Mouse (Mus musculus): ENCODE measurements around the gene Arg2. TPM values are rescaled to one million over a fixed set of nuclear protein-coding genes. Genes with fewer than 3 reads are reported as not detected.
A peak's percentile ranks its signal among the peaks of the same experiment; 100 is the strongest.

Arg2 gene
- polyA plus RNA-seq (2017; shearing (Covaris generic)): under 1 TPM in 1 of 2 experiments, not detected in 1; 0.38 TPM

- peak; percentile 99 for ATAC-seq
Measured at GRCm38 (mm10) chr12:79130299-79131177, at the start of gene Arg2. Gene Arg2 (plus strand): TSS chr12:79130777.

- ATAC-seq: peak; percentile 96
Measured at GRCm38 (mm10) chr12:79089182-79089812, 41.3 kb upstream of the Arg2 start, which contains the start of gene Pigh. Gene Pigh (minus strand): TSS chr12:79089651.

- ATAC-seq: peak; percentile 48
Measured at GRCm38 (mm10) chr12:79092569-79092968, 38.0 kb upstream of the Arg2 start.

DNA sequence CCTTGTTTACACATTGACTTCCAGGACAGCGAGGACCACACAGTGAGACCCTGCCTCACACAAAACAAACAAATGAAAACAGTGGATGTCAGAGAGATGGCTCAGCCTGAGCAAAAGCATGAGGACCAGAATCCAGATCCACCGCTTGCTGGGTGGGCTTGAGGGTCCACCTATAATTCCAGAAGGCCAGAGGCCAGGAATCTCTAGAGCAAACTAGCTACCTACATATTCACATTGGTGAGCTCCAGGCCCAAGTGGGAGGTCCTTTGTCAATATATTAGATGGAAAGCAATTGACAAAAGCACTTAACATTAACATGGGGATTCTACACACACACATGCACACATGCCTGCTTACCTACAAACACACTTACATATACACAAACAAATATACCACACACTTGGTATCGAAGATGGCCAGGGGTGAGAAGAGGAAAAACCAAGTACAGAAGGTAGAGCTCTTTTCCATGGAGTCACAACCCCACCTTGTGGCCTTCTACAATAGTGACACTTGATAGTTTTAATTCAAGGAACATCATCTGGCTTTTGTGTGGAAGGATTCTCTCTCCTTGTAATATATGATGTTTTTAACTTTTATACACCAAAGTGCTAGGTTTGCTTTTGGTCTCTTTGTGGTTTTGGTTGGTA lies 33.3 kb upstream of the Arg2 start:
- peak; percentile 69 for ATAC-seq

- no peak for ATAC-seq
Measured at GRCm38 (mm10) chr12:79103773-79104172, 26.8 kb upstream of the Arg2 start.

DNA sequence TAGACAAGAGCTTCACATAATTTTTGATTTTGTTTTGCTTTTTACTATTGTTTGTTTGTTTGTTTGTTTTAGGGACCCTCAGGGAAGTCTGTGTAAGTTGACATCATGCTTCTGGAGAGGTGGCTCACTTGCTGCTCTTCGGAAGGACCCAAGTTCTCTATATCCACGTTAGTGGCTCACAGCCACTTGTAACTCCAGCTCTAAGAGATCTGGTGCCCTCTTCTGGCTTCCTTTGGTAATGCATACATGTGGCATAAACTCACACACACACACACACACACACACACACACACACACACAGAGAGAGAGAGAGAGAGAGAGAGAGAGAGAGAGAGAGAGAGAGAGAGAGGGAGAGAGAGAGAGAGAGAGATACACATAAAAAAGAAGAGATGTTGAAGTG lies 26.0 kb upstream of the Arg2 start:
- no peak for ATAC-seq

GRCm38 (mm10) chr12:79105312-79105711 lies 25.3 kb upstream of the Arg2 start:
- no peak for ATAC-seq

GRCm38 (mm10) chr12:79118991-79119390 lies 11.6 kb upstream of the Arg2 start:
- ATAC-seq: no peak

GRCm38 (mm10) chr12:79122820-79123219 lies 7.8 kb upstream of the Arg2 start:
- no peak for ATAC-seq

DNA sequence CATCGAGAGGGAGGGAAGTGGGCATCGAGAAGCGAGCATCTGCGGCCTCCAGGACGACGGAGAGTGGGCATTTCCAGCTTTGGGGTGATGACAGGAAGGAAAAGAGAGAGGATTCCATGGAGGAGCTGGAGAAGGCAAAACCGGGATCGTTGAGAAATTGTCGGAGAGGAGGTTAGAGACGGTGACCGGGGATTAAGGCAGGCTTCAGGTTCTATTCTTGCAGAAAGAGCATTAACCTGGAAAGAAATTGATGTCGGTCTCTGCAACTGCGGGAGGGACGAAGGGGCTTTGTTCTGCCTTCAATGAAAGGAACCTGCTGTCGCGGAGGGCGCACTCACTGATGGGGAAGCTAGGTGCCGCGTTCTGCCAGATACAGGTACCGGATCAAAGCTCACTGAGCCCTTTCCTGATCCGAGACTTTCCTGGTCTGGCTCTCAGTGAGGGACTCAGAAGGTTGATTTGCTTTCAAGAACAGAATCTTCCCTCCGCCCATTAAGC lies 650 bp downstream of the Arg2 start:
- no peak for ATAC-seq

DNA sequence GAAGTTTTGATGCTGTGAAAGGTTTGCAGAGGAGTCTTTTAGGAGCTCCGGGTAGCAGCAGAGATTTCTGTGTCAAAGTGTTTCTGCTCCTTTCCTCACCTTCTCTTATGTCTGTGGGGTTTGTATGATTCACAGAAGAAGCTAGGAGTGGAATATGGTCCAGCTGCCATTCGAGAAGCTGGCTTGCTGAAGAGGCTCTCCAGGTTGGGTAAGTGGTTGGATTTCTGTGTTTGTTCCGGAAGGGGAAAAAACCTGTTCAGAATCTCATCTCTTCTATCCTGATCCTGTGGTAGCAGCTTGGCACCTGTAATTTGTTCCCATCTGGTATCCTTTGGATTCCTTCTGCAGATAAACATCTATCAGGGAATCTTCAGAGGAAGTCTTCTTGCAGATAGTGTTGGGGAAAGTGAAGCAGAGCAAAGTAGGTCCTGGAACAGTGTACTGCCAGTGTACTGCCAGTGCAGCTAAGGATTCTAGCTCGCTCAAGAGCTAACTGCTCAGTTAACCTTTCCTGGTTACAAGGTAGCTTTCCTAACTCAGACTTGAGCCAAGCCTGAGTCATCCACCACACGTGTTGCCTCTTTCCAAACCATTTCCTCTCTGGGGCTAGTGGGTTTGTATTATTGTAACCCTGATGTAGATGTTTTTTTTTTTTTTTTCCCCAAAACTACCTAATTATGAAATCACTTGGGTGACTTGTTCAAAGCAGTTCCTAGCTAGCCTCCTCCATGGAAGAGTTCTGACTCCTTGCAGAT lies 1.3 kb downstream of the Arg2 start:
- ATAC-seq: no peak

GRCm38 (mm10) chr12:79134676-79135075 lies 4.1 kb downstream of the Arg2 start:
- no peak for ATAC-seq

GRCm38 (mm10) chr12:79135105-79135504 lies 4.5 kb downstream of the Arg2 start:
- no peak for ATAC-seq

DNA sequence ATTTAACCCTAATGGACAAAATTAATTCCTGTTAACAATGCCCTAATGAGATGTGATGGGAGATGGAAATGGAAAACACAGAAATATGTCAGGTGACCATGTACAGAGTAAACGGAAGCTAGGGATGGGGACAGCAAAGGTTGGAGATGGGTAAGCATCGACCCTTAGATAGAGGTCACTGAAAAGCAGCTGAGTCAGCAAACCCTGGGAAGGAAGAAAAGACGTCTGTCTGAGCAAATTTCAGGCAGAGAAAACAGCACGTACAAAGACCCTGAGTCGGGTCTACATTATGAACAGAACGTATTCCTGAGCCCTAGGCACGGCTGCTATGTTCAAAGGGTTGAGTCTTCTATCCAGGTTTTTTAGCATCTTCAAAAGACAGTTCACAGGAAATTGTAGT lies 6.4 kb downstream of the Arg2 start:
- ATAC-seq: no peak

- no peak for ATAC-seq
Measured at GRCm38 (mm10) chr12:79138999-79139398, 8.4 kb downstream of the Arg2 start.

GRCm38 (mm10) chr12:79139417-79139816 lies 8.8 kb downstream of the Arg2 start:
- ATAC-seq: no peak

GRCm38 (mm10) chr12:79140811-79141210 lies 10.2 kb downstream of the Arg2 start:
- no peak for ATAC-seq

DNA sequence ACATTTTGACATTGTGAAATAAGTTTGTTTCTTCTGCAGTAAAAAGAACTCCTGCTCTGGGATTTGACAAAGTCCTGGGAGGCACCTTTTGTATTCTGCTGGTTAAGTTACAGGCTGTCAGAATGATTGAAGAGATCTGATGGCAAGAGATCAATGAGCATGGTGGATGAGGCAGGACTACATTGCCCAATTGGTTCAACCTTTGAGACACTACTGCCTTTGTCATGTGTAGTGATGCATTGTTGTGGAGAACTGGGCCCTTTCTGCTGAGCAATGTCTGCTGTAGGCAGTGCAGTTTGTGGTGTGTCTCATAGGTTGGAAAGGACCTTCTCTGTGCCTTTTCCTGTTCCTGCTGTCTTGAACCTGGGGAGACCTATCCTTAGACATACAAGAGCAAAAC lies 10.8 kb downstream of the Arg2 start:
- no peak for ATAC-seq

DNA sequence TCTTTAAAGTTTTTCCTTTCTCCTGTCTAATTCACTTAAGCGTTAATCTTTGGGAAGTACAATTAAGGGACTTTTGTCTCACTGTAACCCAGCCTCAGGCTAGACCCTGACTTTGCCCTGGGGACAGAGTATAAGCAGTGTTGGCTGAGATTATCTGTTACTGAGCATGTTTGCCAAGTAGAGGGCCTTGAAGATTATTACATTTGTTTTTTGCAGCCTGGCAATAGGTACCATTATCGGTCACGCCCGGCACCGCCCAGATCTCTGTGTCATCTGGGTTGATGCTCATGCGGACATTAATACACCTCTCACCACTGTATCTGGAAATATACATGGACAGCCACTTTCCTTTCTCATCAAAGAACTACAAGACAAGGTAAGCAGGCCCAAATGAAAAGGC lies 19.1 kb downstream of the Arg2 start:
- no peak for ATAC-seq

- ATAC-seq: no peak
Measured at GRCm38 (mm10) chr12:79162876-79163275, 32.3 kb downstream of the Arg2 start.

GRCm38 (mm10) chr12:79169173-79169572 lies 38.6 kb downstream of the Arg2 start:
- no peak for ATAC-seq

DNA sequence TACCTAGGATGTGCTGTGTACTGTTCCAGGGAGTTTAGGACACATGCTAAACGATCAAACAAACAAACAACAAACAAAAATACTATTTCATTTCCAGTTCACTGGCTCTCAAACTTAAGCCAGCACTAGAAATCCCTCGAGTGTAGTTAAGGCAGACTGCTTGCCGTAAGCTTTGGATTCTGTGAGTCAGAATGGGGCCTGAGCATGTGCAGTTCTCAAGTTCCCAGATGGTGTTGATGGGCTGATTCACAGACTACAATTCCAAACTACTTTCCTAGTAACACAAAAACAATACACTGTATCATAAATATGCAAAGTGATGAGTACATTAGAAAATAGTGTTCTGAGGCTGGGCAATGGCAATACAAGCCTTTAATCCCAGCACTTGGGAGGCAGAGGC lies 39.8 kb downstream of the Arg2 start:
- ATAC-seq: no peak

Data from CD4-positive, CD25-positive, alpha-beta regulatory T cell, adult 4 months (primary cell).